Mouse (Mus musculus) spleen, adult 12 weeks (tissue): ENCODE measurements around the gene Mcmbp.

Experiments used
- DNase-seq: peaks from one replicate; pipeline ENCODE4 v3.0.0; 2022; ENCODE audit warnings: low spot score

Gene Mcmbp

GRCm38 (mm10) chr7:128740334-128740733, at the start of gene Mcmbp:
TSS of gene Mcmbp (minus strand) at chr7:128740495.
- DNase-seq = peak; percentile 91

GRCm38 (mm10) chr7:128790045-128790444, 49.8 kb upstream of the Mcmbp start:
- no peak for DNase-seq

GRCm38 (mm10) chr7:128781846-128782245, 41.6 kb upstream of the Mcmbp start:
- DNase-seq = no peak

GRCm38 (mm10) chr7:128779305-128779704, 39.0 kb upstream of the Mcmbp start:
- DNase-seq = no peak

GRCm38 (mm10) chr7:128777201-128777600, 36.9 kb upstream of the Mcmbp start:
- DNase-seq = no peak

- DNase-seq = no peak
These were observed 26.4 kb upstream of the Mcmbp start for GRCm38 (mm10) chr7:128766696-128767095.

GRCm38 (mm10) chr7:128758948-128759347, 18.7 kb upstream of the Mcmbp start:
- no peak for DNase-seq

- DNase-seq = no peak
These were observed 15.1 kb upstream of the Mcmbp start for GRCm38 (mm10) chr7:128755396-128755795.

- no peak for DNase-seq
These were observed 11.7 kb upstream of the Mcmbp start for GRCm38 (mm10) chr7:128752012-128752411.

- DNase-seq = no peak
These were observed 10.0 kb upstream of the Mcmbp start for GRCm38 (mm10) chr7:128750296-128750695.

- DNase-seq = peak; percentile 69
These were observed 8.5 kb upstream of the Mcmbp start for GRCm38 (mm10) chr7:128748758-128749157.

- no peak for DNase-seq
These were observed 5.9 kb upstream of the Mcmbp start for GRCm38 (mm10) chr7:128746151-128746550.

GRCm38 (mm10) chr7:128744684-128745485, 4.6 kb upstream of the Mcmbp start, which contains the start of gene Sec23ip:
TSS of gene Sec23ip (plus strand) at chr7:128744943.
- DNase-seq = peak; percentile 94

GRCm38 (mm10) chr7:128743898-128744297, 3.6 kb upstream of the Mcmbp start:
- no peak for DNase-seq

- DNase-seq = peak; percentile 25
These were observed 625 bp downstream of the Mcmbp start for GRCm38 (mm10) chr7:128739462-128740277.

GRCm38 (mm10) chr7:128739116-128739461, 1.2 kb downstream of the Mcmbp start:
- DNase-seq = no peak

- no peak for DNase-seq
These were observed 2.3 kb downstream of the Mcmbp start for GRCm38 (mm10) chr7:128738041-128738440.

GRCm38 (mm10) chr7:128731585-128731984, 8.7 kb downstream of the Mcmbp start:
- DNase-seq = no peak

- DNase-seq = no peak
These were observed 11.6 kb downstream of the Mcmbp start for GRCm38 (mm10) chr7:128728738-128729137.

GRCm38 (mm10) chr7:128727701-128728100, 12.6 kb downstream of the Mcmbp start:
- DNase-seq = no peak

- DNase-seq = no peak
These were observed 13.3 kb downstream of the Mcmbp start for GRCm38 (mm10) chr7:128726999-128727398.

- DNase-seq = no peak
These were observed 15.1 kb downstream of the Mcmbp start for GRCm38 (mm10) chr7:128725189-128725588.

- no peak for DNase-seq
These were observed 15.5 kb downstream of the Mcmbp start for GRCm38 (mm10) chr7:128724761-128725160.
